Mouse (Mus musculus) hindbrain, embryonic 14.5 days (tissue): Measurements from ENCODE around the gene Phldb3. TPM values are rescaled to one million over a fixed set of nuclear protein-coding genes. Genes with fewer than 3 reads are reported as not detected.

Experiments
- ATAC-seq: fragments of 200-750 bp; cut with Nextera tagmentation; 2 replicates; pipeline ENCODE4 v1.8.0; 2017; ENCODE audit warnings: moderate number of reproducible peaks, mild to moderate bottlenecking, moderate TSS enrichment, moderate library complexity; ENCODE audit not compliant: low FRiP score
- DNase-seq: peaks from one replicate; pipeline ENCODE4 v3.0.0-alpha.2; 2015; ENCODE audit warnings: low spot score
- H3K27ac ChIP-seq: fragments of 300-500 bp; sonication (generic); 2 replicates; pipeline ENCODE4 v1.5.1; 2014; ENCODE audit warnings: mild to moderate bottlenecking, moderate library complexity
- H3K27me3 ChIP-seq: fragments of 300-500 bp; sonication (generic); 2 replicates; pipeline ENCODE4 v1.6.1; 2014; ENCODE audit warnings: mild to moderate bottlenecking, low read length, mixed read lengths; ENCODE audit not compliant: control insufficient read depth, insufficient read depth
- H3K36me3 ChIP-seq: fragments of 300-500 bp; sonication (generic); replicated peaks from 2 replicates; pipeline ENCODE4 v1.6.1; 2014; ENCODE audit not compliant: control insufficient read depth, insufficient read depth
- H3K4me1 ChIP-seq: fragments of 300-500 bp; sonication (generic); replicated peaks from 2 replicates; pipeline ENCODE4 v1.6.1; 2014; ENCODE audit warnings: antibody characterized with exemption, low read length, mixed read lengths; ENCODE audit not compliant: control insufficient read depth, insufficient read depth
- H3K4me2 ChIP-seq: fragments of 300-500 bp; sonication (generic); replicated peaks from 2 replicates; pipeline ENCODE4 v1.6.1; 2014; ENCODE audit warnings: mild to moderate bottlenecking, moderate library complexity
- H3K4me3 ChIP-seq: fragments of 300-500 bp; sonication (generic); replicated peaks from 2 replicates; pipeline ENCODE4 v1.5.1; 2014; ENCODE audit warnings: mild to moderate bottlenecking, low read length
- H3K9ac ChIP-seq: fragments of 300-500 bp; sonication (generic); 2 replicates; pipeline ENCODE4 v1.6.1; 2014
- H3K9me3 ChIP-seq: fragments of 300-500 bp; sonication (generic); 2 replicates; pipeline ENCODE4 v1.6.1; 2016; ENCODE audit warnings: low read length; ENCODE audit not compliant: control insufficient read depth
- WGBS: fragments of 180-500 bp; shearing (Covaris S2); extraction: QIAGEN DNeasy Blood & Tissue Kit; methylation state at CpG from one replicate; pipeline ENCODE4 v1.1.7; 2014; 5-methylcytosine and 5-hydroxymethylcytosine counted together
- polyA plus RNA-seq: library from polyadenylated mRNA; unstranded; fragments of >200 nt; fragmentation: Nextera tagmentation; extraction: Ambion mirVana; gene quantifications from 2 replicates; pipeline ENCODE4 v1.2.1, GENCODE M21; 2014

Phldb3 gene
- polyA plus RNA-seq, 1 experiment from 2014 or later = not detected

- Histone ChIP-seq H3K27me3 (peaks cover 21% of the 10 kb centered on the region), H3K9me3 (no peaks in the 10 kb centered on the region), H3K4me2 (no peak overlapping the region), H3K4me1 (no peaks in the 10 kb centered on the region), H3K9ac (no peak overlapping the region), H3K36me3 (no peaks in the 10 kb centered on the region), H3K27ac (no peak overlapping the region), H3K4me3 (no peak overlapping the region)
- 87% methylated on average over 7 of the region's 7 CpGs for WGBS
- ATAC-seq (no peak), DNase-seq (no peak)
Measured at GRCm38 (mm10) chr7:24605561-24605960, 5.0 kb upstream of the Phldb3 start.

GRCm38 (mm10) chr7:24606046-24606445, 4.5 kb upstream of the Phldb3 start:
- DNase-seq (no peak), ATAC-seq (no peak)
- Histone ChIP-seq H3K27me3 (peaks cover 26% of the 10 kb centered on the region), H3K9me3 (no peaks in the 10 kb centered on the region), H3K36me3 (no peaks in the 10 kb centered on the region), H3K4me3 (no peak overlapping the region), H3K4me1 (peaks cover under 1% of the 10 kb centered on the region; the same call in 1 of the 2 replicates), H3K27ac (no peak overlapping the region), H3K9ac (no peak overlapping the region), H3K4me2 (no peak overlapping the region)
- WGBS = 77% methylated on average over 7 of the region's 7 CpGs

GRCm38 (mm10) chr7:24608017-24608416, 2.5 kb upstream of the Phldb3 start:
- no peak overlapping the region for H3K27ac ChIP-seq
- H3K4me1 ChIP-seq = peaks cover 12% of the 10 kb centered on the region; the same call in 1 of the 2 replicates
- 52% methylated on average over 6 of the region's 6 CpGs for WGBS
- no peak overlapping the region for H3K9ac ChIP-seq
- no peak overlapping the region for H3K4me3 ChIP-seq
- no peak overlapping the region for H3K4me2 ChIP-seq
- H3K27me3 ChIP-seq = peaks cover 46% of the 10 kb centered on the region
- H3K9me3 ChIP-seq = no peaks in the 10 kb centered on the region
- ATAC-seq (peak; percentile 83), DNase-seq (peak; percentile 56)
- H3K36me3 ChIP-seq = no peaks in the 10 kb centered on the region

GRCm38 (mm10) chr7:24608561-24608960, 2.0 kb upstream of the Phldb3 start:
- Histone ChIP-seq H3K9me3 (no peaks in the 10 kb centered on the region), H3K27me3 (peaks cover 51% of the 10 kb centered on the region), H3K27ac (no peak overlapping the region), H3K4me2 (no peak overlapping the region), H3K4me3 (no peak overlapping the region), H3K4me1 (peaks cover 12% of the 10 kb centered on the region; the same call in 1 of the 2 replicates), H3K9ac (no peak overlapping the region), H3K36me3 (no peaks in the 10 kb centered on the region)
- 72% methylated on average over 8 of the region's 8 CpGs for WGBS
- no peak for ATAC-seq
- no peak for DNase-seq

- H3K36me3 ChIP-seq = no peaks in the 10 kb centered on the region
- peaks cover 53% of the 10 kb centered on the region for H3K27me3 ChIP-seq
- no peak for DNase-seq
- no peaks in the 10 kb centered on the region for H3K9me3 ChIP-seq
- no peak overlapping the region for H3K27ac ChIP-seq
- peak overlapping the region; percentile 43 for H3K4me2 ChIP-seq
- ATAC-seq = 0 out of 2 replicates have a peak, but pooled peaks have one; percentile 23
- H3K4me1 ChIP-seq = peaks cover 12% of the 10 kb centered on the region; the same call in 1 of the 2 replicates
- peak overlapping the region; percentile 22 for H3K4me3 ChIP-seq
- 0 out of 2 replicates have a peak overlapping the region, but pooled peaks have one; percentile 1 for H3K9ac ChIP-seq
- WGBS = under 1% methylated on average over 36 of the region's 36 CpGs
Measured at GRCm38 (mm10) chr7:24610879-24611494, 424 bp downstream of the Phldb3 start.

- peak overlapping the region; percentile 22; the same call in 1 of the 2 replicates for H3K4me3 ChIP-seq
- DNase-seq = no peak
- H3K9me3 ChIP-seq = no peaks in the 10 kb centered on the region
- H3K27me3 ChIP-seq = peaks cover 53% of the 10 kb centered on the region
- no peak overlapping the region for H3K27ac ChIP-seq
- no peak for ATAC-seq
- H3K9ac ChIP-seq = no peak overlapping the region
- peaks cover 12% of the 10 kb centered on the region; the same call in 1 of the 2 replicates for H3K4me1 ChIP-seq
- no peaks in the 10 kb centered on the region for H3K36me3 ChIP-seq
- 17% methylated on average over 7 of the region's 7 CpGs for WGBS
- H3K4me2 ChIP-seq = no peak overlapping the region; the same call in 1 of the 2 replicates
Measured at GRCm38 (mm10) chr7:24611709-24612108, 1.1 kb downstream of the Phldb3 start.

- WGBS = 3% methylated on average over 27 of the region's 27 CpGs
- 0 out of 2 replicates have a peak overlapping the region, but pooled peaks have one; percentile 7 for H3K4me3 ChIP-seq
- no peak overlapping the region for H3K27ac ChIP-seq
- H3K27me3 ChIP-seq = peaks cover 53% of the 10 kb centered on the region
- H3K4me2 ChIP-seq = peak overlapping the region; percentile 8; the same call in 1 of the 2 replicates
- peaks cover 12% of the 10 kb centered on the region; the same call in 1 of the 2 replicates for H3K4me1 ChIP-seq
- H3K36me3 ChIP-seq = no peaks in the 10 kb centered on the region
- ATAC-seq = no peak
- no peak for DNase-seq
- H3K9ac ChIP-seq = no peak overlapping the region
- H3K9me3 ChIP-seq = no peaks in the 10 kb centered on the region
Measured at GRCm38 (mm10) chr7:24612308-24612910, 1.8 kb downstream of the Phldb3 start.

- Histone ChIP-seq H3K27me3 (peaks cover 40% of the 10 kb centered on the region), H3K9me3 (no peaks in the 10 kb centered on the region), H3K9ac (no peak overlapping the region), H3K4me1 (peaks cover 12% of the 10 kb centered on the region; the same call in 1 of the 2 replicates), H3K27ac (no peak overlapping the region), H3K4me2 (no peak overlapping the region), H3K4me3 (no peak overlapping the region), H3K36me3 (no peaks in the 10 kb centered on the region)
- no peak for DNase-seq
- no peak for ATAC-seq
- WGBS = 72% methylated on average over 13 of the region's 13 CpGs
Measured at GRCm38 (mm10) chr7:24614816-24615215, 4.3 kb downstream of the Phldb3 start.

GRCm38 (mm10) chr7:24617763-24618162, 7.2 kb downstream of the Phldb3 start:
- Histone ChIP-seq H3K4me1 (0 out of 2 replicates have a peak, but pooled peaks cover 1% of the 10 kb centered on the region), H3K9me3 (no peaks in the 10 kb centered on the region), H3K27ac (no peak overlapping the region), H3K9ac (no peak overlapping the region), H3K4me2 (no peak overlapping the region), H3K27me3 (peaks cover 10% of the 10 kb centered on the region), H3K36me3 (no peaks in the 10 kb centered on the region), H3K4me3 (no peak overlapping the region)
- WGBS = 83% methylated on average over 8 of the region's 8 CpGs
- DNase-seq (no peak), ATAC-seq (no peak)
